Mouse (Mus musculus): ENCODE measurements around the gene Fam181a.

DNA sequence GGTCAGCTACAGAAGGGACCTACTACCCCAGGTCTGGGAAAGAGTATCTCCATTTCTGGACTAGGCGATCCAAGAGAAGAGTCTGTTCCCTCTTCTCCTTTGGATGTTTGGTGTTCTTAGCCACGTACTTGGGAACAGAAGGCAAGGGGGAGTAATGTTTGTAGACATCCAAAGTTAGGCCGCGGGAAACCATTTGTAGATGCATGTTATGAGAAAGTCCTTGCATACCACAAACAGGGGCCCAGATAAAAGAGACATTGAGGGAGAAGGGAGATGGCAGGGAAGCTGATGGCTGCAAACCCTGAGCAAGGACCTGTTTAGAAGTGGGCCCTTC is 45.6 kb downstream of the Fam181a start:
- no peak for TF ChIP-seq CTCF (IDR thresholded peaks at IDR 0.05; ENCODE audit: low read depth)
- TF ChIP-seq EP300 (IDR thresholded peaks at IDR 0.05; ENCODE audit: low read depth) = no peak
